In genomic region chr1:75125418-75125817, GRCm38 (mm10) we compare ENCODE assay signal across 8 mouse cellular contexts. TPM values are rescaled to one million over a fixed set of nuclear protein-coding genes. Genes with fewer than 3 reads are reported as not detected.
DNase-seq lines count a peak whose midpoint lies in the region; ATAC-seq and TF ChIP-seq lines count a peak whose summit lies in the region.

No protein-coding gene starts in this region.

- H3K36me3 ChIP-seq in kidney, embryonic 14.5 days (ENCODE audit: control insufficient read depth, insufficient read depth, low read length): no peaks in the 10 kb centered on the region
- no peaks in the 10 kb centered on the region for H3K36me3 ChIP-seq in embryonic facial prominence, embryonic 10.5 days (replicated peaks)
- no peaks in the 10 kb centered on the region for H3K36me3 ChIP-seq in intestine, embryonic 15.5 days
- no peaks in the 10 kb centered on the region for H3K36me3 ChIP-seq in myocyte (ENCODE audit: control insufficient read depth, insufficient read depth)

- WGBS in kidney, embryonic 14.5 days: 39% methylated on average over 5 of the region's 5 CpGs
- 35% methylated on average over 5 of the region's 5 CpGs for WGBS in embryonic facial prominence, embryonic 10.5 days
- WGBS in intestine, embryonic 15.5 days: 40% methylated on average over 5 of the region's 5 CpGs

- H3K79me2 ChIP-seq in myocyte (ENCODE audit: control insufficient read depth, insufficient read depth): no peaks in the 10 kb centered on the region

- H3K9ac ChIP-seq in kidney, embryonic 14.5 days (ENCODE audit: low read depth, low read length): no peak overlapping the region
- H3K9ac ChIP-seq in intestine, embryonic 15.5 days: peak overlapping the region; percentile 64; the same call in 1 of the 2 replicates

- H3K9me3 ChIP-seq in kidney, embryonic 14.5 days (ENCODE audit: control insufficient read depth, low read length): no peaks in the 10 kb centered on the region
- H3K9me3 ChIP-seq in embryonic facial prominence, embryonic 10.5 days: no peaks in the 10 kb centered on the region
- H3K9me3 ChIP-seq in intestine, embryonic 15.5 days: no peaks in the 10 kb centered on the region

- H3K27me3 ChIP-seq in kidney, embryonic 14.5 days (ENCODE audit: control insufficient read depth, insufficient read depth, low read length): no peaks in the 10 kb centered on the region
- H3K27me3 ChIP-seq in embryonic facial prominence, embryonic 10.5 days (replicated peaks; ENCODE audit: low read depth, poor library complexity, severe bottlenecking): no peaks in the 10 kb centered on the region
- no peaks in the 10 kb centered on the region for H3K27me3 ChIP-seq in intestine, embryonic 15.5 days (replicated peaks)
- no peaks in the 10 kb centered on the region for H3K27me3 ChIP-seq in myocyte (ENCODE audit: control insufficient read depth, insufficient read depth, insufficient read length)

- peak; percentile 7; the same call in 1 of the 2 replicates for ATAC-seq in kidney, embryonic 14.5 days (ENCODE audit: low FRiP score, low TSS enrichment)
- ATAC-seq in intestine, embryonic 15.5 days: no peak
- no peak for ATAC-seq in CD4-positive, CD25-positive, alpha-beta regulatory T cell, adult 4 months

- peak overlapping the region; percentile 54 for H3K4me3 ChIP-seq in kidney, embryonic 14.5 days (ENCODE audit: low read length)
- H3K4me3 ChIP-seq in embryonic facial prominence, embryonic 10.5 days: peak overlapping the region; percentile 72
- peak overlapping the region; percentile 57 for H3K4me3 ChIP-seq in intestine, embryonic 15.5 days (replicated peaks)
- H3K4me3 ChIP-seq in myocyte: peak overlapping the region; percentile 46

- no peak overlapping the region; the same call in 1 of the 2 replicates for H3K27ac ChIP-seq in kidney, embryonic 14.5 days (ENCODE audit: low read depth, low read length)
- peak overlapping the region; percentile 96 for H3K27ac ChIP-seq in embryonic facial prominence, embryonic 10.5 days (replicated peaks)
- peak overlapping the region; percentile 99 for H3K27ac ChIP-seq in intestine, embryonic 15.5 days

- TF ChIP-seq POLR2A in myocyte (IDR thresholded peaks at IDR 0.05; ENCODE audit: insufficient read length, low read depth): no peak

- no peaks in the 10 kb centered on the region for H3K4me1 ChIP-seq in kidney, embryonic 14.5 days (ENCODE audit: control insufficient read depth, insufficient read depth, low read length)
- H3K4me1 ChIP-seq in embryonic facial prominence, embryonic 10.5 days: peaks cover 12% of the 10 kb centered on the region
- peaks cover 6% of the 10 kb centered on the region; the same call in 1 of the 2 replicates for H3K4me1 ChIP-seq in intestine, embryonic 15.5 days (replicated peaks)

- H3K4me2 ChIP-seq in kidney, embryonic 14.5 days (replicated peaks; ENCODE audit: low read depth, low read length): peak overlapping the region; percentile 53
- H3K4me2 ChIP-seq in intestine, embryonic 15.5 days (replicated peaks): peak overlapping the region; percentile 63
- peak overlapping the region; percentile 84 for H3K4me2 ChIP-seq in myocyte (ENCODE audit: low read depth)

- no peak for DNase-seq in kidney, postnatal 14 days
- no peak for DNase-seq in embryonic facial prominence, embryonic 10.5 days (ENCODE audit: low spot score)
- no peak for DNase-seq in ovary, adult 18-20 months (ENCODE audit: low spot score)
- DNase-seq in spleen, postnatal 14 days (ENCODE audit: low spot score in 2 of 2): no peak

- peak overlapping the region; percentile 21 for H3ac ChIP-seq in myocyte (ENCODE audit: control insufficient read depth, insufficient read length)

TF ChIP-seq in myocyte, 11 proteins besides CTCF, POLR2A, EP300 and RAD21:
- TF ChIP-seq CEBPB (IDR thresholded peaks at IDR 0.05; ENCODE audit: insufficient read depth, poor library complexity, severe bottlenecking): no peak
- TF ChIP-seq MYOG (IDR thresholded peaks at IDR 0.05; ENCODE audit: control insufficient read depth in 1 of 3, insufficient read depth in 1 of 3, insufficient read length in 2 of 3, low read depth in 2 of 3): no peak
- no peak for TF ChIP-seq MAX (IDR thresholded peaks at IDR 0.05; ENCODE audit: low read depth)
- TF ChIP-seq MYOD1 (IDR thresholded peaks at IDR 0.05; ENCODE audit: control insufficient read depth in 1 of 3, insufficient read length in 2 of 3, low read depth in 2 of 3): no peak
- no peak for TF ChIP-seq POLR2AphosphoS2 (IDR thresholded peaks at IDR 0.05; ENCODE audit: insufficient read length, low read depth)
- TF ChIP-seq E2F4 (IDR thresholded peaks at IDR 0.05; ENCODE audit: insufficient read depth): no peak
- no peak for TF ChIP-seq TCF12 (IDR thresholded peaks at IDR 0.05; ENCODE audit: insufficient read depth, poor library complexity, severe bottlenecking)

RNA-seq across cellular contexts. Expression of gene Nhej1, which starts 0.4 kb away (rescaled TPM):
- 9.7 and 10.7 TPM in 2 replicates for polyA plus RNA-seq in kidney, embryonic 14.5 days (2014; fragmentation: Nextera tagmentation; extraction: Ambion mirVana)
- 11.1 and 13.8 TPM in 2 replicates for polyA plus RNA-seq in embryonic facial prominence, embryonic 10.5 days (2016; fragmentation: Nextera tagmentation; extraction: Ambion mirVana)
- 8.7 and 9.7 TPM in 2 replicates for polyA plus RNA-seq in intestine, embryonic 15.5 days (2015; fragmentation: Nextera tagmentation; extraction: Ambion mirVana)
- polyA plus RNA-seq in myocyte (2012; fragmentation: generic; extraction: Trizol): 4.5 TPM
- polyA plus RNA-seq in CD4-positive, CD25-positive, alpha-beta regulatory T cell, adult 4 months (2017; shearing (Covaris generic)): 10 to 100 TPM in 1 of 2 experiments, 1 to 10 TPM in 1; 6.1 to 15.3 TPM

RNA-seq across cellular contexts. Expression of gene Slc23a3, which starts 8.3 kb away (rescaled TPM):
- polyA plus RNA-seq in kidney, embryonic 14.5 days (2014; fragmentation: Nextera tagmentation; extraction: Ambion mirVana): 0.84 and 2.4 TPM in 2 replicates
- polyA plus RNA-seq in embryonic facial prominence, embryonic 10.5 days (2016; fragmentation: Nextera tagmentation; extraction: Ambion mirVana): 0.06 and 0.08 TPM in 2 replicates
- polyA plus RNA-seq in intestine, embryonic 15.5 days (2015; fragmentation: Nextera tagmentation; extraction: Ambion mirVana): 1.2 and 1.3 TPM in 2 replicates
- 0.08 TPM for polyA plus RNA-seq in myocyte (2012; fragmentation: generic; extraction: Trizol)
- polyA plus RNA-seq in CD4-positive, CD25-positive, alpha-beta regulatory T cell, adult 4 months (2017; shearing (Covaris generic)): under 1 TPM in 1 of 2 experiments, not detected in 1; 0.20 TPM

RNA-seq across cellular contexts. Expression of gene Cnppd1, which starts 17.1 kb away (rescaled TPM):
- polyA plus RNA-seq in kidney, embryonic 14.5 days (2014; fragmentation: Nextera tagmentation; extraction: Ambion mirVana): 25.8 and 35.7 TPM in 2 replicates
- 45.3 and 46.2 TPM in 2 replicates for polyA plus RNA-seq in embryonic facial prominence, embryonic 10.5 days (2016; fragmentation: Nextera tagmentation; extraction: Ambion mirVana)
- polyA plus RNA-seq in intestine, embryonic 15.5 days (2015; fragmentation: Nextera tagmentation; extraction: Ambion mirVana): 42.5 and 43.4 TPM in 2 replicates
- polyA plus RNA-seq in myocyte (2012; fragmentation: generic; extraction: Trizol): 53.7 TPM
- 100 to 1,000 TPM; 125 to 195 TPM for polyA plus RNA-seq in CD4-positive, CD25-positive, alpha-beta regulatory T cell, adult 4 months (2017; shearing (Covaris generic))

RNA-seq across cellular contexts. Expression of gene Retreg2, which starts 17.2 kb away (rescaled TPM):
- polyA plus RNA-seq in kidney, embryonic 14.5 days (2014; fragmentation: Nextera tagmentation; extraction: Ambion mirVana): 36.6 and 56.0 TPM in 2 replicates
- polyA plus RNA-seq in embryonic facial prominence, embryonic 10.5 days (2016; fragmentation: Nextera tagmentation; extraction: Ambion mirVana): 32.1 and 35.8 TPM in 2 replicates
- polyA plus RNA-seq in intestine, embryonic 15.5 days (2015; fragmentation: Nextera tagmentation; extraction: Ambion mirVana): 49.5 and 51.1 TPM in 2 replicates
- 33.9 TPM for polyA plus RNA-seq in myocyte (2012; fragmentation: generic; extraction: Trizol)
- polyA plus RNA-seq in CD4-positive, CD25-positive, alpha-beta regulatory T cell, adult 4 months (2017; shearing (Covaris generic)): 10 to 100 TPM; 19.2 to 32.9 TPM

RNA-seq across cellular contexts. Expression of gene Zfand2b, which starts 43.0 kb away (rescaled TPM):
- 39.6 and 40.0 TPM in 2 replicates for polyA plus RNA-seq in kidney, embryonic 14.5 days (2014; fragmentation: Nextera tagmentation; extraction: Ambion mirVana)
- 32.6 and 33.6 TPM in 2 replicates for polyA plus RNA-seq in embryonic facial prominence, embryonic 10.5 days (2016; fragmentation: Nextera tagmentation; extraction: Ambion mirVana)
- 45.6 and 45.7 TPM in 2 replicates for polyA plus RNA-seq in intestine, embryonic 15.5 days (2015; fragmentation: Nextera tagmentation; extraction: Ambion mirVana)
- 43.4 TPM for polyA plus RNA-seq in myocyte (2012; fragmentation: generic; extraction: Trizol)
- polyA plus RNA-seq in CD4-positive, CD25-positive, alpha-beta regulatory T cell, adult 4 months (2017; shearing (Covaris generic)): 10 to 100 TPM; 54.7 to 71.9 TPM
